Mouse (Mus musculus) adrenal gland, adult 8-10 months (tissue): Measurements from ENCODE around the gene Ints6. TPM values are rescaled to one million over a fixed set of nuclear protein-coding genes. Genes with fewer than 3 reads are reported as not detected.

ENCODE experiments used
- total RNA-seq, 4 experiments: library from RNA; stranded (reverse); gene quantifications; 2 replicates each; pipeline ENCODE4 v1.2.4; 2022

Gene Ints6
- total RNA-seq, 4 experiments from 2014 or later: 53.6 to 71.6 (median 58.9) TPM

Other genes starting within 250 kb of the Ints6 start
- 1 to 10 TPM; 1.3 to 3.3 (median 1.8) TPM for gene Fam124a, start 205.4 kb downstream of the Ints6 start, total RNA-seq
- gene Gm4131, start 194.2 kb downstream of the Ints6 start, total RNA-seq: not detected
- gene Serpine3, start 97.5 kb downstream of the Ints6 start, total RNA-seq: not detected
- gene Wdfy2, start 76.5 kb upstream of the Ints6 start, total RNA-seq: 10 to 100 TPM; 39.7 to 40.5 (median 40.0) TPM
- not detected for gene Defb48, start 223.3 kb upstream of the Ints6 start, total RNA-seq
- not detected for gene Defb47, start 236.9 kb upstream of the Ints6 start, total RNA-seq